Mouse (Mus musculus): Measurements from ENCODE around the gene Sik2. TPM values are rescaled to one million over a fixed set of nuclear protein-coding genes. Genes with fewer than 3 reads are reported as not detected.

The Sik2 gene
- polyA plus RNA-seq, 1 experiment from 2014 or later = 17.9 TPM

- H3K4me1 ChIP-seq (ENCODE audit: control insufficient read depth, insufficient read depth, low read length) = no peaks in the 10 kb centered on the region
- no peak overlapping the region for H3K9ac ChIP-seq (ENCODE audit: low read depth, low read length)
- H3K36me3 ChIP-seq (ENCODE audit: control insufficient read depth, insufficient read depth, low read length) = peaks cover 79% of the 10 kb centered on the region
- H3K4me3 ChIP-seq (ENCODE audit: low read length) = no peak overlapping the region
- no peak overlapping the region for H3K4me2 ChIP-seq (replicated peaks; ENCODE audit: low read depth, low read length)
- H3K27me3 ChIP-seq (ENCODE audit: control insufficient read depth, insufficient read depth, low read length) = no peaks in the 10 kb centered on the region
- ATAC-seq (ENCODE audit: low FRiP score, low TSS enrichment) = no peak
- 91% methylated on average over 6 of the region's 6 CpGs for WGBS
- no peak overlapping the region for H3K27ac ChIP-seq (ENCODE audit: low read depth, low read length)
- no peaks in the 10 kb centered on the region for H3K9me3 ChIP-seq (ENCODE audit: control insufficient read depth, low read length)
These were observed 134.8 kb downstream of the Sik2 start for GRCm38 (mm10) chr9:50874031-50874430.

DNA sequence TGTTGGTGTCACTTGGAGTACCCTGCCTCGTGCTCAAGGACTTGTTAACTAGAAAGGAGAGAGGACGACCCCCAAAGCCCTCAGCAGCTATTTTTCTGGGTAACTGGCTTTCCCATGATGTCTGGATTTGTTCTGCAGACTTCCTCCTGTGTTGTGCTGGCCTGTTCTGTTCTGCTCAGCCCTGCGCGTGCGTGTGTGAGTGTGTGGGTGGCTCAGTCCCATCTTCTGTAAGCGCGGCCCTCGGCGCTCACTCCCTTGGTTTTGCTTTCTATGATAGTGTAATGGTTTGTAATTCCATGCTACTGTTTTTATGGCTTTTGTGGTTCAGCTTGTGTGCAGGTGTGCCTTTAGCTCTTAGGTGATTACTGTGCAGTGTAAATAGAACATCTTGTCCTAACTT, 135.7 kb downstream of the Sik2 start:
- no peak overlapping the region for H3K4me2 ChIP-seq (replicated peaks; ENCODE audit: low read depth, low read length)
- H3K9me3 ChIP-seq (ENCODE audit: control insufficient read depth, low read length) = no peaks in the 10 kb centered on the region
- ATAC-seq (ENCODE audit: low FRiP score, low TSS enrichment) = no peak
- no peaks in the 10 kb centered on the region for H3K27me3 ChIP-seq (ENCODE audit: control insufficient read depth, insufficient read depth, low read length)
- H3K36me3 ChIP-seq (ENCODE audit: control insufficient read depth, insufficient read depth, low read length) = peaks cover 79% of the 10 kb centered on the region
- H3K4me1 ChIP-seq (ENCODE audit: control insufficient read depth, insufficient read depth, low read length) = no peaks in the 10 kb centered on the region
- no peak overlapping the region for H3K27ac ChIP-seq (ENCODE audit: low read depth, low read length)
- H3K4me3 ChIP-seq (ENCODE audit: low read length) = no peak overlapping the region
- 91% methylated on average over 9 of the region's 9 CpGs for WGBS
- H3K9ac ChIP-seq (ENCODE audit: low read depth, low read length) = no peak overlapping the region

DNA sequence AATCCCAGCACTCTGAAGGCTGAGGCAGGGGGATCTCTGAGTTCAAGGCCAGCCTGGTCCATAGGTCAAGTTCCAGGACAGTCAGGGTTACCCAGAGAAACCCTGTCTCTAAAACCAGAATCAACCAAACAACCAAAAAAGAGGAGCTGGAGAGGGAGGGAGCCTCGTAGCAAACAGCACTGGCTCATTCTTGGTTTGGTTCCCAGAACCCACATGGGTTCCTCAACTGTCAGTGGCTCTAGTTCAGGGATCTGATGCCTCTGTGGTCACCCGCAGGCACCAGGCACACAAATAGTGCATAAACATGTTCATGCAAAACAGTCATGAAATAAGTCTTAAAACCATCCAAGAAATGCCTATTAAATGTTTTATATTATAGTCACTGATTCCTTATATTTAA, 140.7 kb downstream of the Sik2 start:
- Histone ChIP-seq H3K4me2 (replicated peaks; ENCODE audit: low read depth, low read length) (no peak overlapping the region), H3K27me3 (ENCODE audit: control insufficient read depth, insufficient read depth, low read length) (no peaks in the 10 kb centered on the region), H3K9ac (ENCODE audit: low read depth, low read length) (no peak overlapping the region), H3K9me3 (ENCODE audit: control insufficient read depth, low read length) (no peaks in the 10 kb centered on the region), H3K4me3 (ENCODE audit: low read length) (no peak overlapping the region), H3K4me1 (ENCODE audit: control insufficient read depth, insufficient read depth, low read length) (no peaks in the 10 kb centered on the region), H3K36me3 (ENCODE audit: control insufficient read depth, insufficient read depth, low read length) (peaks cover 76% of the 10 kb centered on the region), H3K27ac (ENCODE audit: low read depth, low read length) (no peak overlapping the region)
- ATAC-seq (ENCODE audit: low FRiP score, low TSS enrichment) = no peak
- WGBS = 91% methylated on average over 2 of the region's 2 CpGs

- Histone ChIP-seq H3K27ac (ENCODE audit: low read depth, low read length) (no peak overlapping the region), H3K9ac (ENCODE audit: low read depth, low read length) (no peak overlapping the region), H3K4me1 (ENCODE audit: control insufficient read depth, insufficient read depth, low read length) (no peaks in the 10 kb centered on the region), H3K4me2 (replicated peaks; ENCODE audit: low read depth, low read length) (no peak overlapping the region), H3K36me3 (ENCODE audit: control insufficient read depth, insufficient read depth, low read length) (peaks cover 78% of the 10 kb centered on the region), H3K9me3 (ENCODE audit: control insufficient read depth, low read length) (no peaks in the 10 kb centered on the region), H3K4me3 (ENCODE audit: low read length) (no peak overlapping the region), H3K27me3 (ENCODE audit: control insufficient read depth, insufficient read depth, low read length) (no peaks in the 10 kb centered on the region)
- 93% methylated on average over 6 of the region's 6 CpGs for WGBS
- ATAC-seq (ENCODE audit: low FRiP score, low TSS enrichment) = no peak
These were observed 141.9 kb downstream of the Sik2 start for GRCm38 (mm10) chr9:50867015-50867414.

DNA sequence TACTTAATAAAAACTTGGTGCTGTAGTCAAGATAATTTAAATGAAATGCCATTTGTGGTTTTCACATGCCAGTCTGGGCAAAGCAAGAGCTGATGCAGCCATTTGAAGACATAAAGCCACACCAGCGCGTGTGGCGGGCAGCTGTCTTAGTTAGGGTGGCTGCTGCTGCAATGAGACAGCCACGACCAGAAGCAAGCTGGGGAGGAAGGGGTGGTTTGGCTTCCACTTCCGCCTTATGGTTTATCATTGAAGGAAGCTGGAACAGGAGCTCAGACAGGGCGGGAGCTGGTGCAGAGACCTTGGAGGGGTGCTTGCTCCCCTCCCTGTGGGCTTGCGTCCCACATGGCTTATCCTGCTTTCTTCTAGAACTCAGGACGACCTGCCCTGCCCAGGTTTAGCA, 143.1 kb downstream of the Sik2 start:
- no peak overlapping the region for H3K4me3 ChIP-seq (ENCODE audit: low read length)
- H3K27ac ChIP-seq (ENCODE audit: low read depth, low read length) = no peak overlapping the region
- ATAC-seq (ENCODE audit: low FRiP score, low TSS enrichment) = no peak
- no peaks in the 10 kb centered on the region for H3K27me3 ChIP-seq (ENCODE audit: control insufficient read depth, insufficient read depth, low read length)
- no peaks in the 10 kb centered on the region for H3K4me1 ChIP-seq (ENCODE audit: control insufficient read depth, insufficient read depth, low read length)
- H3K9me3 ChIP-seq (ENCODE audit: control insufficient read depth, low read length) = no peaks in the 10 kb centered on the region
- peaks cover 86% of the 10 kb centered on the region for H3K36me3 ChIP-seq (ENCODE audit: control insufficient read depth, insufficient read depth, low read length)
- no peak overlapping the region for H3K4me2 ChIP-seq (replicated peaks; ENCODE audit: low read depth, low read length)
- H3K9ac ChIP-seq (ENCODE audit: low read depth, low read length) = no peak overlapping the region
- 86% methylated on average over 8 of the region's 8 CpGs for WGBS

DNA sequence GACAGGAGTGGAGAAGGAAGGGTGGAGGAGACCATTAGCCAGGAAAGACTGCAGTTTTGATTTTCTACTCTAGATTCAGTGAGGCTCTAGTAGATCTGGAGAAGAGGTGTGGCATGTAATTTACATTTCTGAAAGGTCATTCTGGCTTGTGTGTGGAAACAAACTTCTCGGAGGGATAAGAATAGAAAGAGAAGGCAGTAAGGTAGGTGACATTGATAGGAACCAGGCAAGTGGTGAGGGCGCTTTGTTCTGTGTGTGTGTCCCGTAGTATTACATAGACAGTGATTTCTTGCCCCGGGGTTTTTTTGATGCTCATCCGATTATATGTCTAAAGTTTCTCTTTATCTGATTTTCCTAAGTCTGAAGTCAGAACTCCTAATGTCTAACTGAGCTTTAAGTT, 144.0 kb downstream of the Sik2 start:
- Histone ChIP-seq H3K27ac (ENCODE audit: low read depth, low read length) (no peak overlapping the region), H3K4me3 (ENCODE audit: low read length) (no peak overlapping the region), H3K4me2 (replicated peaks; ENCODE audit: low read depth, low read length) (no peak overlapping the region), H3K9ac (ENCODE audit: low read depth, low read length) (no peak overlapping the region), H3K27me3 (ENCODE audit: control insufficient read depth, insufficient read depth, low read length) (no peaks in the 10 kb centered on the region), H3K4me1 (ENCODE audit: control insufficient read depth, insufficient read depth, low read length) (no peaks in the 10 kb centered on the region), H3K36me3 (ENCODE audit: control insufficient read depth, insufficient read depth, low read length) (peaks cover 85% of the 10 kb centered on the region), H3K9me3 (ENCODE audit: control insufficient read depth, low read length) (no peaks in the 10 kb centered on the region)
- no peak for ATAC-seq (ENCODE audit: low FRiP score, low TSS enrichment)
- 93% methylated on average over 5 of the region's 5 CpGs for WGBS

- Histone ChIP-seq H3K9me3 (ENCODE audit: control insufficient read depth, low read length) (no peaks in the 10 kb centered on the region), H3K9ac (ENCODE audit: low read depth, low read length) (no peak overlapping the region), H3K36me3 (ENCODE audit: control insufficient read depth, insufficient read depth, low read length) (peaks cover 88% of the 10 kb centered on the region), H3K4me2 (replicated peaks; ENCODE audit: low read depth, low read length) (no peak overlapping the region), H3K27me3 (ENCODE audit: control insufficient read depth, insufficient read depth, low read length) (no peaks in the 10 kb centered on the region), H3K4me1 (ENCODE audit: control insufficient read depth, insufficient read depth, low read length) (no peaks in the 10 kb centered on the region), H3K27ac (ENCODE audit: low read depth, low read length) (no peak overlapping the region), H3K4me3 (ENCODE audit: low read length) (no peak overlapping the region)
- ATAC-seq (ENCODE audit: low FRiP score, low TSS enrichment) = no peak
- WGBS = 92% methylated on average over 4 of the region's 4 CpGs
These were observed 145.0 kb downstream of the Sik2 start for GRCm38 (mm10) chr9:50863824-50864223.

GRCm38 (mm10) chr9:50861119-50861839, 147.6 kb downstream of the Sik2 start:
- H3K4me3 ChIP-seq (ENCODE audit: low read length) = no peak overlapping the region
- no peak overlapping the region for H3K27ac ChIP-seq (ENCODE audit: low read depth, low read length)
- no peak for ATAC-seq (ENCODE audit: low FRiP score, low TSS enrichment)
- H3K27me3 ChIP-seq (ENCODE audit: control insufficient read depth, insufficient read depth, low read length) = no peaks in the 10 kb centered on the region
- H3K4me1 ChIP-seq (ENCODE audit: control insufficient read depth, insufficient read depth, low read length) = peaks cover 6% of the 10 kb centered on the region
- H3K9ac ChIP-seq (ENCODE audit: low read depth, low read length) = no peak overlapping the region
- H3K36me3 ChIP-seq (ENCODE audit: control insufficient read depth, insufficient read depth, low read length) = peaks cover 64% of the 10 kb centered on the region
- H3K9me3 ChIP-seq (ENCODE audit: control insufficient read depth, low read length) = no peaks in the 10 kb centered on the region
- WGBS = 90% methylated on average over 18 of the region's 18 CpGs
- H3K4me2 ChIP-seq (replicated peaks; ENCODE audit: low read depth, low read length) = no peak overlapping the region

- ATAC-seq (ENCODE audit: low FRiP score, low TSS enrichment) = no peak
- no peak overlapping the region for H3K4me2 ChIP-seq (replicated peaks; ENCODE audit: low read depth, low read length)
- peaks cover 15% of the 10 kb centered on the region for H3K4me1 ChIP-seq (ENCODE audit: control insufficient read depth, insufficient read depth, low read length)
- H3K27me3 ChIP-seq (ENCODE audit: control insufficient read depth, insufficient read depth, low read length) = no peaks in the 10 kb centered on the region
- no peaks in the 10 kb centered on the region for H3K9me3 ChIP-seq (ENCODE audit: control insufficient read depth, low read length)
- H3K4me3 ChIP-seq (ENCODE audit: low read length) = no peak overlapping the region
- H3K27ac ChIP-seq (ENCODE audit: low read depth, low read length) = no peak overlapping the region
- 76% methylated on average over 6 of the region's 6 CpGs for WGBS
- no peak overlapping the region for H3K9ac ChIP-seq (ENCODE audit: low read depth, low read length)
- peaks cover 46% of the 10 kb centered on the region for H3K36me3 ChIP-seq (ENCODE audit: control insufficient read depth, insufficient read depth, low read length)
These were observed 150.2 kb downstream of the Sik2 start for GRCm38 (mm10) chr9:50858681-50859080.
